Mouse (Mus musculus): Measurements from ENCODE around the gene Numbl.
A peak's percentile ranks its signal among the peaks of the same experiment; 100 is the strongest.

GRCm38 (mm10) chr7:27284865-27285697 lies 26.8 kb downstream of the Numbl start:
- TF ChIP-seq CTCF (IDR thresholded peaks at IDR 0.05; ENCODE audit: low read depth) (peak; percentile 65), EP300 (optimal IDR thresholded peaks at IDR 0.05) (no peak)
